Mouse (Mus musculus) megakaryocyte, embryonic 14.5 days (primary cell): Measurements from ENCODE around the gene Dusp12.

ENCODE experiments used
- FLI1 ChIP-seq: IDR thresholded peaks from 2 replicates; pipeline ENCODE4 v1.6.1; 2012; ENCODE audit warnings: low read length, inconsistent platforms, mixed read lengths
- GATA1 ChIP-seq: IDR thresholded peaks from 3 replicates; pipeline ENCODE4 v1.6.1; 2012; ENCODE audit warnings: mixed read lengths, low read length, inconsistent platforms, borderline replicate concordance

DNA sequence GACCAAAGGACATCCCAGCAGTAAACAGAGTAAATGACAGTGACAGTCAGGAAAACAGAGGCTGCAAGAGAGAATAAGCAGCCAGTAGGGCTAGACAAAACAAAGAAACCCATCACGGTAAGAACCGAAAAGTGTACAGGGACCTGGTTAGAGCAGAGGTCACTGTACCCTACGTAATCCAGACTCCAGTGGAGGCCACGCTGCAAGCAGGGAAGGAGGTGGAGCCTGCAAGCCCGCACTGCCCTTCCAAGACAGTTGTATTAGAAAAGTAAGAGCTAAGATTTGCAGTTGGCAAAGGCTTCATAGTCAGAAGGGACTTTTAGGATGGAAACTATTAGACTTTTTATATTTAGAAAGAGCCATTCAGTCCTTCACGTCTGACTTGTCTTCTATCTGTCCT is 41.6 kb upstream of the Dusp12 start:
- TF ChIP-seq FLI1 = no peak
- no peak for TF ChIP-seq GATA1
